Mouse (Mus musculus) common myeloid progenitor, adult 5-6 weeks (primary cell): Measurements from ENCODE around the gene Mthfd2. TPM values are rescaled to one million over a fixed set of nuclear protein-coding genes. Genes with fewer than 3 reads are reported as not detected.
"Not testable (repeated sequence)": the region's sequence is repeated elsewhere in the genome, so short reads cannot be mapped to it uniquely, and the experiment has no call there.

Experiments used
- ATAC-seq: replicated peaks from 2 replicates; pipeline ENCODE4 v1.8.0; 2016; ENCODE audit warnings: low read depth, mild to moderate bottlenecking, moderate TSS enrichment, inconsistent platforms; ENCODE audit not compliant: poor library complexity, severe bottlenecking
- total RNA-seq: library from RNA; stranded (forward); fragments of 200-1000, 187-1606 nt; gene quantifications from 2 replicates; pipeline ENCODE4 v1.2.3, GENCODE M21; 2017

Gene Mthfd2
- 24.1 and 27.0 TPM in 2 replicates for total RNA-seq

GRCm38 (mm10) chr6:83325525-83326393 is at the start of gene Mthfd2, which contains the start of gene Mob1a:
Gene Mthfd2, minus strand, starts transcription at chr6:83325908.
Gene Mob1a, plus strand, starts transcription at chr6:83326016.
- peak; percentile 94 for ATAC-seq

GRCm38 (mm10) chr6:83373704-83374300 is 48.1 kb upstream of the Mthfd2 start:
- no peak for ATAC-seq

DNA sequence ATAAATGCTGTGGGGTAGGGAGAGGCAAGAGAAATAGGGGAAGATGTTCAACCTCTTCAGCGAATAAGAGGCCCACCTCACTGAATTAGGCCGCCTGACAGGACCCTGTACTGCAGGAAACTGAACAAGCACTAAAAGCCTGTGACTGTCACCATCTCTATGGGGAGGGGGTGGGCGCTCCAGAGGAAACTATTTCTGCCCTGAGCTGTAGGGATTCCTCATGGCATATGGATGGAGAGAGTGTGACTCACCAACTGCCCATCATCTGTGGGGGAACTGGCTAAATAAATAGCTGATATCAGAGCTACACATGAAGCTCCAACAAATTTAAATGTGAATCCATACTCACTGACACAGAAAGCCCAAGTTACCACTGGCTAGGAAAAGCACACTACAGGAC is 45.6 kb upstream of the Mthfd2 start:
- ATAC-seq = no peak

GRCm38 (mm10) chr6:83370316-83370965 is 44.7 kb upstream of the Mthfd2 start:
- ATAC-seq = no peak

GRCm38 (mm10) chr6:83363075-83363474 is 37.4 kb upstream of the Mthfd2 start:
- no peak for ATAC-seq

- no peak for ATAC-seq
Measured at GRCm38 (mm10) chr6:83361523-83362248, 36.0 kb upstream of the Mthfd2 start.

GRCm38 (mm10) chr6:83357436-83357835 is 31.7 kb upstream of the Mthfd2 start:
- no peak for ATAC-seq

GRCm38 (mm10) chr6:83356569-83357138 is 30.9 kb upstream of the Mthfd2 start:
- peak; percentile 83 for ATAC-seq

DNA sequence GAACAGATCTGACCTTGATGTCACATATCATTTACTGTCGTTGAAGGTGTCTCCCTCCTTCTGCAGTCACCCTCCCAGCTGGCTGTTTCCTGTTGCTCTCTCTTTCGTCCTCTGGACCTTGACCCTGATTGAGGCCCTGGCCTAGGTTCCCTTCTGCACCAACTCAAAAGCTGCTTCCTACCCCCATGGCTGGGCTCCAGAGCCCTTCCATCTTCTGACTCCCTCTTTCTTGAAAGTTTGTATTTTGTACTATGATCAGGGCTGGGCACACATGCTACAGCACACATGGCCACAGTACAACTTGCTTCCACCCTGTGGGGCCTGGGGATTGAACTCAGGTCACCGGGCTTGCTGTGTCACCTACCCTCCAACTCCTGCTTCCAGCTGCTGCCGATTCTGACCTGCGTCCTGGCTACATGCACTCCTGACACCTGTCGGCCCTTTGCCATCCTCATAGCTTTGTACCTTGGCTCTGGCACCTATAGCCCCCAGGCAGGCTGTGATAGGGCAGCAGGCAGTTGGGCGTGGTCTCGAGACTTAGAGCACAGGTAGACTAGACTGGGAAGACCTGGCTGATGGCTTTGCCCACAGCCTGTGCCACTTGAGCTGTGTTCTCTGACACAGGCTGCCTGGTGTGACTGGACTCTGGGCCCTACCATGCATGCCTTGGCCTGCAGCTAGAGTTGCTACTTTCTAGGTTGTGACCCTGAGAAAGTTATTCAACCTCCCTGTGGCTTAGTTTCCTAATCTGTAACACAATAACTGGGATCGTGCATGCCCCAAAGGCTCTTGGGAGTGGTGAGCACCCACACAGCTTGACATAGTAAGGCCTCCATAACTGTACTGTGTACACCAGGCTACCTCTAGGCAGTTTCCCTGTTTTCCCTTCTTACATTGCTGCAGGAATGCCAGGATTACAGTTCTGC is 29.4 kb upstream of the Mthfd2 start:
- ATAC-seq = no peak

- no peak for ATAC-seq
Measured at GRCm38 (mm10) chr6:83352666-83353410, 27.1 kb upstream of the Mthfd2 start.

DNA sequence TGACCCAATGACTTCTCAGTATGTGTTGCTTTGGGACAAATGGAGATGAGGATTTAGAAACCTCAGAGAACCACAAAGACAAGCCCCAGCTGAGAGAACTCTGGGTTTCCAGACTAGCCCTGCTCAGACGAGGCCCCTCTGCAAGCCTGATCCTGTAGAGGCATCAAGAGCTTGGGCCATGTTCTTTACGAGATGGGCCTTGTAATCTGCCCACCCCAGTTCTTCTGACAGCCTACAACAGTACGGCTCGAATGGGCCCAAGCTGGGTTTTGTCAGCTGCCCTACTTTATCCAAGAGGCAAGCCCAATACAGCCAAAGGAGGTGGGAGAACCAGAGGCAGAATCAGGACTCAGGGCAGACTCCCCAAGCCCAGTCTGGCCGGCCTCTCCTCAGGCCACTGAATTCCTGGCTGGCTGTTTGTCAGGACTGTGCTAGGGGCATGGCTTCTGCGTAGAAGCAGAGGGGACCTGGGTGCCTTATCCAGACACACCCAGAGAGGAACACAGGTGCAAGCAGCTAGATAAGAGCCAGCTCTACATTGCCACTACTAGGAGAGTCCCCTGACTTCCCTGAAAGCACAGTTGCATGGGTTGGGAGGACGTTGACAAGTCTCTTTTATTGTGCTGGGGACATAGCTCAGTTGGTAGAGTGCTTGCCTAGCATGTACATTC is 25.9 kb upstream of the Mthfd2 start:
- peak; percentile 53 for ATAC-seq

GRCm38 (mm10) chr6:83350851-83351405 is 25.2 kb upstream of the Mthfd2 start:
- no peak for ATAC-seq

DNA sequence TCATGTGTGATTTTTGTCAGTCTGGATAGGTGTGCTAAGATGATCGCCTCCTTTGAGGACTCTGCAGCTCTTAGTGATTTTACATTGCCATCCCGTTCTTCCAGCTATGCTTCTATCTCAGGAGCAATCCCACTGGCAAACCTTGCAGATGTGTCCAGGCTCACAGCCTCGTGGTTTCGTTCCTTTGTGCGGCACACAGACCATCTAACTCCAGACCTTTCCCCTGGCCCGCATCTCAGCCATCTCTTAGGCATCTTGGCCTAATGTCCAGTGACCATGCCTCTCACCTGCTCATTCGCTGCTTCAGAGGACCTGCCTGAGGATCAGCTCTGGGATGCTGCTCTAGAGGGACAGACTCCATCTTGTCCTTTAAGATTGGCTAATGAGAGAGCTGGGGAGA is 24.5 kb upstream of the Mthfd2 start:
- no peak for ATAC-seq

GRCm38 (mm10) chr6:83349274-83349958 is 23.7 kb upstream of the Mthfd2 start:
- ATAC-seq = peak; percentile 97

DNA sequence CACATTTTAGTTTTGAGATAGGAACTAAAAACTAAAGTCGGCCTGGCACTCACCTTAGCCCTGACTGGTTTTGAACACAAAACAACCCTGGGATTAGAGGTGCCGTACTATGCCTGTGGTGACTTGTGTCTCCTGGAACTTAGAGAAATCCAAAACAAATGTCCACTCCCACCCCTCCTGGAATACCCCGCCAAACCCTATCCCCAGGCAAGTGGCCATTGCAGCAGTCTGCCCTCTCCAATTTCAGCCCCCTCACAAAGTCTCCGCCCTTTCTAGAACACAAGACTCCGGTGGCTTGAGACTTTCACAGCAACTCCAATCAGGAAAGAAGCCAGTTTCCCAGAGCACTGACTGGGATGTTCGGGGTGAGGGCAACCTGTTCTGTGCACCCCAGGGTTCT is 23.2 kb upstream of the Mthfd2 start, which contains the start of gene Bola3:
TSS of gene Bola3 (plus strand) at position 275 of the 400 bp plus-strand sequence.
- peak; percentile 34 for ATAC-seq

- ATAC-seq = no peak
Measured at GRCm38 (mm10) chr6:83347916-83348315, 22.2 kb upstream of the Mthfd2 start.

DNA sequence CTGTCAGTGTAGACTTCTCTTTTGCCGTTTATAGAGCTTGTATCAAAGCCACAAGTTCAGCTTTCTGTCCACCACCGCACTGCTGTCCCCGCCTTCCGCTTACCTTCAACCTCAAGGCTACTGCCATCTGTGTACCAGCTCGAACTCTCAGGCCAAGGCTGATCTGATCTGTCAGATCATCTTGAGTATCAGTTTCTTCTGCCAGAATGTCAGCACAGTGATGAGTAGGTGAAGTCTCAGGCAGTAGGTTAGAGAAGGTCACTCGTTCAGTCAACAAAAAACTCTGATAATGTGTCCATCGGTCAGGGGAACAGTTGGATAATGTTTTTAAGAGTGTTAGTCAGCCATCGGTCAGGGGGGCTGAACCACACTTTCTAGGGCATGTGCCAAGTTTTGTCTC is 19.6 kb upstream of the Mthfd2 start:
- not testable (repeated sequence) for ATAC-seq
